16 mouse cellular contexts compared by ENCODE assay signal in genomic region chr2:132455029-132455428, GRCm38 (mm10).
"Had no signal": no experiment of that assay in that cellular context is flagged by ENCODE, and none has a peak within 500 bp of the region (broad histone marks: within the 10 kb centered on the region; RNA-seq: fewer than 3 reads in every experiment).

No protein-coding gene starts in this region.

- H3K27me3 ChIP-seq: liver, embryonic 15.5 days; neural tube, embryonic 13.5 days had no signal

- H3K4me3 ChIP-seq: left cerebral cortex, adult 2 months; limb, embryonic 10.5 days; liver, embryonic 15.5 days; neural tube, embryonic 13.5 days had no signal

- H3K9me3 ChIP-seq: limb, embryonic 10.5 days; liver, embryonic 15.5 days; neural tube, embryonic 13.5 days had no signal

- H3K4me1 ChIP-seq: liver, embryonic 15.5 days; neural tube, embryonic 13.5 days had no signal

- ATAC-seq: lung, postnatal 0 days had no signal

- DNase-seq: kidney, adult 9 months; kidney, postnatal 4 days; lung, adult 2 months; lung, postnatal 36 days; midbrain, embryonic 14.5 days; right cerebral cortex, adult 18-20 months; right cerebral cortex, postnatal 25 days; thymus, postnatal 4 days had no signal

- H3K9ac ChIP-seq: liver, embryonic 15.5 days; neural tube, embryonic 13.5 days had no signal

- H3K27ac ChIP-seq: kidney, postnatal 0 days; left cerebral cortex, adult 2 months; limb, embryonic 10.5 days; liver, embryonic 15.5 days; neural tube, embryonic 13.5 days; stomach, postnatal 0 days had no signal

- H3K4me2 ChIP-seq: liver, embryonic 11.5 days; liver, embryonic 15.5 days; neural tube, embryonic 13.5 days had no signal

- H3K36me3 ChIP-seq: limb, embryonic 10.5 days; liver, embryonic 15.5 days; neural tube, embryonic 13.5 days had no signal
